Mouse (Mus musculus) CH12.LX (cell line): ENCODE measurements around the gene Pde6g. TPM values are rescaled to one million over a fixed set of nuclear protein-coding genes. Genes with fewer than 3 reads are reported as not detected.

Experiments
- DNase-seq: peaks from one replicate; pipeline ENCODE4 v3.0.0-alpha.2; 2013; ENCODE audit errors: extremely low read depth
- H3K27ac ChIP-seq: 2 replicates; pipeline ENCODE4 v1.5.1; 2012; ENCODE audit warnings: low read depth, mild to moderate bottlenecking, control low read depth, moderate library complexity; ENCODE audit not compliant: insufficient read depth
- H3K27me3 ChIP-seq: replicated peaks from 2 replicates; pipeline ENCODE3; 2012; ENCODE audit warnings: inconsistent platforms
- H3K36me3 ChIP-seq, 2 experiments: replicated peaks in 1 of 2; 2 replicates each; pipeline versions ENCODE3 to v1.6.1; 2012; ENCODE audit warnings: inconsistent platforms in 1 of 2, low read length in 1 of 2, mild to moderate bottlenecking in 1 of 2, mixed read lengths in 1 of 2, moderate library complexity in 1 of 2; ENCODE audit not compliant: control insufficient read depth in 1 of 2, insufficient read depth in 1 of 2
- H3K4me1 ChIP-seq, 2 experiments: 2 replicates each; pipeline ENCODE4 v1.6.1; 2012; ENCODE audit warnings: inconsistent platforms in 1 of 2, moderate library complexity in 1 of 2; ENCODE audit not compliant: insufficient read depth in 2 of 2, control insufficient read depth in 1 of 2
- H3K4me2 ChIP-seq: 2 replicates; pipeline ENCODE4 v1.6.1; 2012; ENCODE audit warnings: low read depth, mild to moderate bottlenecking, control low read depth; ENCODE audit not compliant: poor library complexity, insufficient read depth, severe bottlenecking
- H3K4me3 ChIP-seq, 3 experiments: fragments of 150-350 bp in 1 of 3; sonication (generic) in 1 of 3; replicated peaks in 1 of 3; 2 replicates each; pipeline versions ENCODE3 to v1.5.1; 2011 to 2012; ENCODE audit warnings: low read depth in 2 of 3, low read length in 2 of 3, mild to moderate bottlenecking in 2 of 3, moderate library complexity in 2 of 3, control low read depth in 1 of 3, improper control_type of control experiment in 1 of 3, inconsistent platforms in 1 of 3, mixed read lengths in 1 of 3; ENCODE audit not compliant: poor library complexity in 1 of 3
- H3K79me2 ChIP-seq: replicated peaks from 2 replicates; pipeline ENCODE4 v1.6.1; 2012; ENCODE audit warnings: mild to moderate bottlenecking, moderate library complexity; ENCODE audit not compliant: control insufficient read depth, poor library complexity, insufficient read depth, severe bottlenecking; ENCODE audit errors: extremely low read depth
- H3K9ac ChIP-seq: 2 replicates; pipeline ENCODE4 v1.6.1; 2012; ENCODE audit warnings: low read depth, mild to moderate bottlenecking, control low read depth, moderate library complexity; ENCODE audit not compliant: insufficient read depth
- H3K9me3 ChIP-seq: replicated peaks from 2 replicates; pipeline ENCODE3; 2012; ENCODE audit warnings: low read length, inconsistent platforms, mixed read lengths
- BHLHE40 ChIP-seq: IDR thresholded peaks from 2 replicates; pipeline ENCODE4 v1.6.1; 2011; ENCODE audit warnings: mild to moderate bottlenecking, low read depth, low read length, improper control_type of control experiment
- CHD2 ChIP-seq: IDR thresholded peaks from 2 replicates; pipeline ENCODE4 v1.6.1; 2011; ENCODE audit warnings: low read length, improper control_type of control experiment
- E2F4 ChIP-seq: IDR thresholded peaks from 2 replicates; pipeline ENCODE4 v1.6.1; 2011; ENCODE audit warnings: low read depth, low read length, improper control_type of control experiment; ENCODE audit not compliant: insufficient replicate concordance
- ELF1 ChIP-seq: IDR thresholded peaks from 2 replicates; pipeline ENCODE4 v1.6.1; 2014; ENCODE audit warnings: low read depth, mild to moderate bottlenecking, inconsistent platforms, low read length, improper control_type of control experiment
- EP300 ChIP-seq: IDR thresholded peaks from 2 replicates; pipeline ENCODE4 v1.6.1; 2011; ENCODE audit warnings: low read length, improper control_type of control experiment
- ETS1 ChIP-seq: conservative IDR thresholded peaks from 2 replicates; pipeline ENCODE4 v1.6.1; 2012; ENCODE audit warnings: low read depth, mild to moderate bottlenecking, inconsistent platforms, low read length, improper control_type of control experiment, moderate library complexity
- JUN ChIP-seq: IDR thresholded peaks from 2 replicates; pipeline ENCODE4 v1.6.1; 2011; ENCODE audit warnings: low read depth, mild to moderate bottlenecking, low read length, improper control_type of control experiment, moderate library complexity; ENCODE audit not compliant: insufficient read depth
- MAX ChIP-seq: IDR thresholded peaks from 2 replicates; pipeline ENCODE4 v1.6.1; 2011; ENCODE audit warnings: low read length, improper control_type of control experiment
- MXI1 ChIP-seq: IDR thresholded peaks from 2 replicates; pipeline ENCODE4 v1.6.1; 2011; ENCODE audit warnings: mild to moderate bottlenecking, low read depth, low read length, improper control_type of control experiment
- PAX5 ChIP-seq: IDR thresholded peaks from 2 replicates; pipeline ENCODE4 v1.6.1; 2012; ENCODE audit warnings: low read length, inconsistent platforms, mixed read lengths
- POLR2AphosphoS2 ChIP-seq: IDR thresholded peaks from 2 replicates; pipeline ENCODE4 v1.6.1; 2011; ENCODE audit warnings: low read depth, low read length, improper control_type of control experiment
- SMC3 ChIP-seq: IDR thresholded peaks from 2 replicates; pipeline ENCODE4 v1.6.1; 2011; ENCODE audit warnings: low read depth, low read length, improper control_type of control experiment
- USF2 ChIP-seq: conservative IDR thresholded peaks from 2 replicates; pipeline ENCODE4 v1.6.1; 2011; ENCODE audit warnings: low read depth, low read length, improper control_type of control experiment
- ZC3H11A ChIP-seq: IDR thresholded peaks from 2 replicates; pipeline ENCODE4 v1.6.1; 2012; ENCODE audit warnings: low read depth, mild to moderate bottlenecking, inconsistent platforms, low read length, improper control_type of control experiment
- dilution Hi-C: fragments of 300-500 bp; cut with MboI; formaldehyde crosslinking; loops from 2 replicates; pipeline ENCODE4 v1.14.3; 2020; ENCODE audit warnings: low sequenced_read_pairs; ENCODE audit not compliant: extremely low pct_unique_long_range_greater_than_20kb, extremely low pct_ligation_motif_present
- in situ Hi-C: fragments of 300-500 bp; cut with MboI; formaldehyde crosslinking; loops from 3 replicates; pipeline ENCODE4 v1.14.3; 2019; ENCODE audit warnings: low sequenced_read_pairs, low pct_ligation_motif_present, low pct_unique_long_range_greater_than_20kb, mixed read lengths
- polyA plus RNA-seq: library from polyadenylated mRNA; unstranded; fragments of >175 nt; gene quantifications from 2 replicates; pipeline ENCODE4 v1.2.1, GENCODE M21; 2012; ENCODE audit warnings: low read depth; ENCODE audit not compliant: insufficient read length
- total RNA-seq, 2 experiments: library from RNA; depleted of rRNA; stranded (reverse); fragments of 300-350 nt in 1 of 2; fragments of >200 nt in 1 of 2; gene quantifications; 2 replicates each; pipeline ENCODE4 v1.2.3; 2012 to 2014

Pde6g gene
- total and polyA plus RNA-seq, 3 experiments = 0.34 TPM; not detected in 1

GRCm38 (mm10) chr11:120498891-120499290 lies 45.6 kb upstream of the Pde6g start:
- H3K4me1 ChIP-seq = peaks cover 0 to 9% of the 10 kb centered on the region in 2 experiments; a peak in 2 of 4 replicates
- no peaks in the 10 kb centered on the region for H3K27me3 ChIP-seq
- in situ Hi-C loops (no loop called here), dilution Hi-C loops (no loop called here)
- peaks cover 40 to 60% of the 10 kb centered on the region in 2 experiments for H3K36me3 ChIP-seq
- no peak for DNase-seq
- H3K79me2 ChIP-seq = no peaks in the 10 kb centered on the region
- TF ChIP-seq POLR2AphosphoS2 (no peak), USF2 (no peak), MAX (no peak), ZC3H11A (no peak), ELF1 (no peak), BHLHE40 (no peak), SMC3 (no peak), CHD2 (no peak)
- TF ChIP-seq, all 38 proteins: peak for 0
- Histone ChIP-seq H3K9ac (no peak overlapping the region), H3K27ac (no peak overlapping the region), H3K4me2 (no peak overlapping the region), H3K4me3 (no peak overlapping the region), H3K9me3 (no peaks in the 10 kb centered on the region)

- DNase-seq = no peak
- Histone ChIP-seq H3K4me3 (no peak overlapping the region), H3K27ac (no peak overlapping the region), H3K27me3 (no peaks in the 10 kb centered on the region), H3K79me2 (0 out of 2 replicates have a peak, but pooled peaks cover 1% of the 10 kb centered on the region), H3K9ac (no peak overlapping the region), H3K36me3 (peaks cover 40 to 65% of the 10 kb centered on the region in 2 experiments), H3K4me1 (peaks cover 0 to 16% of the 10 kb centered on the region in 2 experiments; a peak in 2 of 4 replicates), H3K4me2 (no peak overlapping the region), H3K9me3 (no peaks in the 10 kb centered on the region)
- no peak for TF ChIP-seq ETS1
- TF ChIP-seq JUN = no peak
- TF ChIP-seq E2F4 = no peak
- TF ChIP-seq EP300 = no peak
- TF ChIP-seq CHD2 = no peak
- in situ Hi-C loops (no loop called here), dilution Hi-C loops (no loop called here)
These were observed 44.9 kb upstream of the Pde6g start for GRCm38 (mm10) chr11:120498226-120498625.

- H3K36me3 ChIP-seq = peaks cover 40 to 65% of the 10 kb centered on the region in 2 experiments
- no peak for DNase-seq
These were observed 44.1 kb upstream of the Pde6g start for GRCm38 (mm10) chr11:120497436-120497835.

More at GRCm38 (mm10) chr11:120497436-120497835, 44.1 kb upstream of the Pde6g start:
- in situ Hi-C loops = no loop called here
- Histone ChIP-seq H3K79me2 (0 out of 2 replicates have a peak, but pooled peaks cover 2% of the 10 kb centered on the region), H3K4me1 (peaks cover 3 to 23% of the 10 kb centered on the region in 2 experiments; a peak in 3 of 4 replicates), H3K9ac (no peak overlapping the region), H3K27ac (no peak overlapping the region), H3K4me2 (no peak overlapping the region), H3K27me3 (no peaks in the 10 kb centered on the region), H3K9me3 (no peaks in the 10 kb centered on the region), H3K4me3 (no peak overlapping the region)
- dilution Hi-C loops = no loop called here
- TF ChIP-seq MXI1 (no peak), ETS1 (no peak), PAX5 (no peak), ZC3H11A (no peak)
